Mouse (Mus musculus) cerebellum, adult 9-10 months (tissue): ENCODE measurements around the gene Crabp1.

ENCODE experiments used
- DNase-seq: peaks from one replicate; pipeline ENCODE4 v3.0.0; 2022

Gene Crabp1

DNA sequence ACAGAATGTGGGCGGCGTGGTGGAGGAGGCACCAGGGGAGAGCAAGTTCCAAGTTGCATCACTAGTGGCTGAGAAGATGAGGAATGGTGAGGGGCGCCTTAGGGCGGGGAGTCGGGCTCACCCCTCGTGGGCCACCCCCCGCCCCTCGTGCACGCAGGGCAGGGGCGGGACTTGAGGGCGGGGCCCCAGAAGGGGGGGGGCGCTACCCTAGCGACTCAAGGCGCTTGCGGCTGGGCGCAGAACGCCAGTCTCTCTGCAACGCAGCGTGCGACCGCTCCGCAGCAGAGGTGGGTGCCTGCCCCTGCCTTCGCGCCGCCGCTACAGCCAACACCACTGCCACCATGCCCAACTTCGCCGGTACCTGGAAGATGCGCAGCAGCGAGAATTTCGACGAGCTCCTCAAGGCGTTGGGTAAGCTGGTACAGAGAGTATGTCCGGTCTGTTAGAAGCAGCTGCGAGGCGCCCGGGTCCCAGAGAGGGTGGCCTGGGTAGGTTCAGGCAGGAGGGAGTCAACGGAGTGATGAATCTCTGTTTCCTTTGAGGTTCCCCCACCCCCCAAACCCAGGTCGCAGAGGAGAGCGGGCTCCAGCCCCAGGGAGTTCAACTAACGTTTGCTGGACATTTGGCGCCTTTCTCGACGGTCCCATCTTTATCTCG is at the start of gene Crabp1:
TSS of gene Crabp1 (plus strand) at position 188 of the 657 bp plus-strand sequence.
- DNase-seq = no peak

DNA sequence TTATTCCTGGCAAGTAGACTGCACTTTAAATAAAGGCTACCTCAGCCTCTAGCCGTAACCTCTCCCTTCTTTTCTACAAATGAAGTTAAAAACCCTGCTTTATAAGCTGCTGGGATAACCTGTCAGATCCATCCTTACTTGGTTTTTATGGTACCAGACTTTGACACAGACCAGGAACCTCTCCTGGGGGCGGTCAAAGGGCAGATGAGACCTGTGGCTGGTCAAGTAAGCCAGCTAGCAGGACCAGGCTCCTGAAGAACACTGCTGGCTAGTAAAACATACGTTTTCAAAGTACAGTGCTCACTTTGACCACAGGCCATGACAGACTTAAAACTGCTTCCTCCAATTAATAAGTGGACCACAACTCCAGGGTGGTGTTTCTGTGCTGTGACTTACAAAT is 48.8 kb upstream of the Crabp1 start:
- DNase-seq = no peak

DNA sequence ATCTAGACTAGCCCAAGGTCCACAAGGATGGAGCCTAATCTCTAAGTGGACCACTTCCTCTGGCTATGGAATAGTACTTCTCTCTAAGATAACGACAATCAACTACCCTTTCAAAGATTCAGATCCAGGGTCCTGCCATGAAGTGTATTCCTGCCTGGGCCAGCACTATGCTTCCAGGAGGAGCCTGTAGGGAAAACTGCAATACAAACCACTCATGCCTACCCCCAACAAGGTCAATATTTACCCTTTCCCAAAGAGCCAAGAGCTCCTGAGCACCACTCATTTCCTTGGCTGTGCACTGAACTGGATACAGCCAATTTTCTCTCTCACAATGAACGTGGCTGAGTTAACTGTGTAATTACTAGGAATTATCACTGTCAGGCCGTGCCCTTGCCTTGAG is 47.0 kb upstream of the Crabp1 start:
- DNase-seq = no peak

DNA sequence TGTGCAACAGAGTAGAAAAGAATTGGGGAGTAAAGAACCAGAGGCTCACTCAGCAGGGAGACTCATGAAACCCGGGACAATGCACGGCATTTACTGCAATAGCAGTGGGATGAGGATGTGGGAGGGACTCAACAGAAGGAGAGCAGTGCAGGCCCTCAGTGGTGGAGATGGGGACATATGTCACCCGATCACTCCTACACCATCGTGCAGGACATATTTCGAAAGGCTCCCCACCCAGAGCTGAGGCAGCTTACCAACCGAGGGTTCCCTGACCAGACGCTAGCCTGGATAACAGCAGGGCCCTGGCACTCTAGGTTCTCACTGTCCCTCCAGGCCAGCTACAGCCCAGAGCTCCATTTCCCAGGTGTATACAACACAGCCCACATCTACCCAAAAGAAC is 42.4 kb upstream of the Crabp1 start:
- no peak for DNase-seq

DNA sequence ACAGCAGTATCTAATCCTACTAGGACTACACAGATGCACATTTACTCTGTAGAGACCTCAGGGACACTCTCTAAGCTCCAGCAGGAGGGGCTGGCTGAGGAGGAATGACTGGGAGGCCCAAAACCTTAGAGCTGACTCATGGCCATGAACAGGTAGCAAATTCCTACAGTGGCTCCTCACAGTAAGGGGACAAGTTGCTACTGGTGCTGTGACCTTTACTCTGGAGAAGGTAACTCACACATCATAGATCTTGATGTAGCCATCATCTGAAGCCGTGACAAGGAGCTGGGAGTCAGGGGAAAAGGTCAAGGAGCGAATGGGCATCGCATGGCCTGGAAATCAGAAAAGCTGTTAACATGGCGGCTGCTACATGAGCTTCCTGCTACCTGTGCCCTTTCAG is 42.0 kb upstream of the Crabp1 start:
- DNase-seq = no peak

DNA sequence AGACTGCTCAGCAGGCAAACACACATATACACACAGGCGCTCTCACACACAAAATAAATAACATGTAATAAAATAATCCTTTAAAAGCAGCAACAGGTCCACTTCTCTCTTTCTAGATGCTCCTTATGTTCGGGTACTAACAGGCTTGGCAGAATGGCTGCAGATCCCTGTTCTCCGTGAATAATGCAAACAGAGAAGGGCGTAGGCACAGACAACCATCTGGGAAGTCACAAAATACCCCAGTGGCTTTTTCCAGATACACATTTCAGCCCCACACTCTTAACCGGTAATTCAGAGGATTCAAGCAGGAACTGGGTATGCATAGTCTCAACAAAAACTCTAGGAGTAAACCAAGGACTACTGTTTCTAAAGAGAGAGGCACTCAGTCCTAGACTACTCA is 38.2 kb upstream of the Crabp1 start:
- no peak for DNase-seq

DNA sequence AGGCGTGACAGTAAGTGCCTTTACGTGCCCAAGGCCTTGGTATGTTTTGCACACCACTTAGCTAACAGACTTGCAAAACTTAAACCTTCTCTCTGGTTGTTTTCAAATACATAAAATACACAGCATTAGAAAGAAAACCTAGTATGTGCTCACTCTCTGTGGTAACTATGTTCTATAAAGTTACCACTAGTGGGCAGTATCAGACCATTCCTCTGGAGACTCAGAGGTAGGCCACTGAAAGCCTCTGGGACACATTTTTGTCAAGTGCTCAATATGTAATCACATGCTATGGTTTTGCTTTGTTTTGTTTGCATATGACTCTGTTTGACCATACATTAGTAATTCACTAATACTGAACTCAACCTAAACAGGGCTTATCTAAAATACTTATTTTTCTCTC is 32.4 kb upstream of the Crabp1 start:
- DNase-seq = no peak

DNA sequence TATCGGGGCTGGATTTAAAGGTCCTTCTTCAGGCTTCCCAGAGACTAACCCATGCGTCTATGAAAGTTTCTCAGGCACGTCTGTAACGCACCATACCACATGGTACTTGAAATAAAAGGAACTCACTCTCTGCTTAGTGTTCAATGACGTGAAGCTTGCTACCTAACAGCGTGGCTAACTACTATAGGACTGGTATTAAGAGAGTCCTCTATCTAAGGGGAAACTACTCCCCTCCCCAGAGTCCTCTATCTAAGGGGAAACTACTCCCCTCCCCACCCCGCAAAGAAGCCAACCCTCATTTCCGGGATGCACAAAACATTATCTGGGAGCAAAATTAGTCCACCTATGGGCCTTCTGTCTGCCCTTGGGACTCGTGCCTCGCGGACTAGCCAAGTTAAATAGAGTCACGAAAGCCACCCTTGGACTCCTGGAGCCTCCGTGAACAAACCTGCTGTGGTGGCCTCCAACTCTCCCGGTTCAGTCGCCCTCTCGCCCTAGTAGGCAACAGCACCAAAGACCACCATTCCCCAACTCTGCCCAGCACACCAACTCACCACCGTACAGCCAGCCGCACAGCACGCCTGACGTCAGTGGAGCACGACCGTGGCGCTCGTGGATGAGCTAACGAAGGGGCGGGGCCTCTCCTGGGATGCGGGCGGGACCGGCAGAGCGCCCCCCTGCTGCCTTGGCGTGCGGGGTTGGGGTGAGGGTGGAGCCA is 30.5 kb upstream of the Crabp1 start, which contains the start of gene Wdr61:
TSS of gene Wdr61 (minus strand) at position 599 of the 718 bp plus-strand sequence.
- peak; percentile 96 for DNase-seq

DNA sequence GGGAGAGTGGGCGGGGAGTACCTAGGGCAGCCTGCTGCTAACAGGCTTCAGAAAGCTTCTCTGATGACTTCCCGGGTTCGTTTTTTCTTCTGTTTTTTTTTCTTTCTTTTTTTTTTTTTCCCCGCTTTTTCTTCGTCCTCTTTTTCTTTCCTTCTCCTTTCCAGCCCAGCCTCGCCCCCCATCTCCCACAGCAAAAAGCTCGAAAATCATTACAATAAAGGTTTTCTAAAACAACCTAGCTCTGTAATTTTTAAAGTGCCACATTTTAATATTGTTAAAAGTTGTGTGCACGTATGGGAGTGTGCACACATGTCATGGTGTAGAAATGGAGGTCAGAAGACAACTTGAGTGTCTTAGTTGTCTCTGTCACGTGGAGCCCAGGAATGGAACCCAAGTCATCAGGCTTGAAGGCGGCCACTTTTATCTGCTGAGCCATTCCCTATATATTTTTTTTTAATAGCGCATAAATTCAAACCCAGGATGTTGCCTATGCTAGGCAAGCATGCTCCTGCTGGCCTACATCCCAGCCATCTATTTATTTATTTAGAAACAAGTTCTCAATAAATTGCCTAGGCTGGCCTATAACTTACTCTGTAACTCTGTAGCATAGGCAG is 29.8 kb upstream of the Crabp1 start:
- DNase-seq = peak; percentile 26

DNA sequence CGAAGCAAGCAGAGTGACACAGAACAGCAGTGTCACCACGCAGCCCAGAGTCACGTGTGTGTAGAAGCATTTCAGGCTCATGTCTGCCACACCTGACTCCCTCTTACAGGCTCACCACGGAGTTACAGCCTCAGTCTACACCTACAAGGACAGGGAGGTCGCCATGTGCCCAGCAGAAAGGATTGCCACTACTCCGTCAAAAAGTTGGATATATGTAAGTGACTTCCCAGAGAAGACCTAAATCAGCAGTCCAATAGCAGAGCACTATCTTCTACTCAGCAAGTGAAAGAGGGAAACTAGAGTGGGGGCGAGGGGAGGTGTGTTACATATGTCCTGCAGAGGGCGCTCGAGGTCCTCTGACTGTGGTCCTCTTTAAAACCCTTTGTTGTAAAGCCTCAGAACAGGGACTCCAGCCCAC is 28.3 kb upstream of the Crabp1 start:
- DNase-seq = peak; percentile 42

DNA sequence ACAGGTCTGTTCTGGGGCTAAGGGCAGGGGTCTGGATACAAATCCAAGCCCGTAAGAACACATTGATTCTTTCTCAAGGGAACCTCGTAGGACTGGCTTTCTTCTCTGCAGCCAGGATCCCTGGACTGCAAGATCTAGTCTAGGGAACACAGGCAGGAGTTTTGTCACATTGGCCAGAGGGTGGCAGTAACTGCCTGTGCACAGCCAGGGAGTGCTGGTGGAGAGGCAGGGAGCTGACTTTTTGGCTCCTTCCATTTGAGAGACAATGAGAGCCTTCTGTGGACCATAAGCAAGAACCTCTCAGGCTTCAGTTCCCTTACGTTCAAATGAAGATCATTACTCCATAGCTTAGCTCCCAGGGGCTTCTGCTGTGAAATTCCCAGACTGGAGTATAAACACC is 26.2 kb upstream of the Crabp1 start:
- no peak for DNase-seq

DNA sequence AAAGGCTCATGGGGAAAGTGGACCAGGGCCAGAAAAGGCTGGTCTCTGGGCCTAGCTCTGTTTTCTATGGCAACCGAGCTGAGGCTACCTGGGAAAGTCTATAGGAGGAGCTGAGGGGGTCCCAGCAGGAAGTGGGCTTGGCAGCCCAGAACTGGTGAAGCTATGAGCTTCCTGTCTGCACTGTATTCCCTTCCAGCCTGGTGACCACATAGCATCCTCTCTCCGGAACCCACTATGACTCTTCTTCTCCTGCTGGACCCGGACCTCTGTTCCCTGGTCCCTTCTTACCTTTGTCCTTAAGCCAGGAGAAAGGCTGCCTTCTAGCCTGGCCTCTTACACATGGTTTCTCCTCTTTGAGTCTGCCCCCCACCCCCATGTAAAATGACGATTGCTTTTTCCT is 20.7 kb upstream of the Crabp1 start:
- DNase-seq = no peak

DNA sequence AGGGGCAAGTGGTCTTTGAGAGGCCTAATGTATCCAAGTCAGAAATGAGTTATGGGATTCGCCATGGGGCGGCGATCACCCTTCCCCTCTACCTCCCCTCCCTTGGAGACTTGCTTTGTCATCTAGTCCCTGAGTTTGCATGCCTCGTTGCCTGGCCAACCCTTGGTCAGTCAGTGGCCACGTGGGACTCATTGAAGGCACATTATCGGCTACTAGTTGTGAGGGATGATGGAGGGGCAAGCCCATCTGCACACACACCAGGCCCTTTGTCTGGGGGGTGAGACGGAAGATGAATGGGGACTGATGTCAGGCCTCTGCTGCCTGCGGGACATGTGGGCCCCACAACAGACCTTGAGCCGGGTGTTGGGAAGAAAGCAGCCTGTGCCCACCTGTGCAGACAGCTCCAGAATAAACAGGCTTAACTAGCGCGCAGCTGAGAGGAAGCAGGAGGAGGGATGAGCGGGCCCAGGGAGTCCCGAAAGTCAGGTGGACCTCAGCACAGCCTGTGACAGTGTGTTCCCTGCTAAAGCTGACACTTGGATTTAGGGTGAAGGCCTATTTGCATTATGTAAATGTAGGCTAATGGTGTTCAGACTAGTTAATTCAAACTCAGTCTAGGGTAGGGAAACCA is 18.7 kb upstream of the Crabp1 start:
- no peak for DNase-seq

DNA sequence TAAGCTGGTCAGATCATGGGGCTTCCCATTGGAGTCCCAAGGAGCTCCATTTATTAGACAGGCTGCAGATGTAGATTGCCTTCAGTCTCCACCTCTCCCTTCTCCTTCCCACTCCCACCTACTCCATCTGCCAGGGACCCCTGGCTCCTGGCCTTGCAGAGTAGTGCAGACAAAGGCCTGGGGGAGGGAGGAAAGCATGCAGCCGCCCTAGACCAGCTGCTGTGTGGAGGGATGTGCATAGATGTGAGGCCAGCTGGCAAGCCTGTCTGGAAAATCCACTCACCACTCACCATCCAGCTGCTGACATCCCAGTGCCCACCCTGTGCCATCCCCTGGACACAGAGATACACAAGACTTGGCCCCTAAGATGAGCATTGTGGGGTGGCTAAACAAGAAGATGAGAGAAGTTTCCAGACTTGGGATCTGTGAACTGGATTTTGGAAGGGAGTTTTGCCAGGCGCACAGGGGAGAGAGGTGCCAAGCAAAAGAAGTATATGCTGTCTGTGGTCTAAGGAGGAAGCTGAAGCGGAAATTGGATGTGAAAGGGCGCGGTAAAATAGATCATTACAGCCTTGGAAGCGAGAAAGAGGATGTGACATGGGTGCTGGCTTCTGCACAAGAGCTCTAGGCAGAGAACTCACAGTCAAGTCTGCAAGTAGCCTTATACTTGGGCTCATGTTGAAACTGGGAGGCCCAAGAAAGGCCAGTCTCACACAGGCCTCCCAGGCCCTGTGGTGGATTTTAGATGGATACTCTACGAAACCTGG is 14.2 kb upstream of the Crabp1 start:
- no peak for DNase-seq

DNA sequence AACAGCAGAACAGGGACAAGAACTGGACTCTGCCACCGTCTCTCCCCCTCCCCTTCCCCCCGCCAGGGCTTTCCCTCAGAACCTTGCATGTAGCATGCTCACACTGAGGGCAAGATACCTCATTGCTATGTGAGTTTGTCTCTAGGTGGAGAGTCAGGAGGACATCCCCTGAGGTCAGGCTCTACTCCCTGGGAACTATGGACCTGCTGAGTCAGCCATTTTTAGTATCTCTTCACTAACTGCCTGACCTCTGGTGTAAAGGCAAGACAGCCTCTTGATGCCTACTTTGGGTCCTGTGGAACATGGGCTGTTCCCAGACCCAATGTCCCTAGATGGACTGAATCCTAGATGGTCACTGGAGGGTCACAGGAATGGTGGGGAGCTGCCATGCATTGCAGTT is 12.9 kb upstream of the Crabp1 start:
- no peak for DNase-seq

DNA sequence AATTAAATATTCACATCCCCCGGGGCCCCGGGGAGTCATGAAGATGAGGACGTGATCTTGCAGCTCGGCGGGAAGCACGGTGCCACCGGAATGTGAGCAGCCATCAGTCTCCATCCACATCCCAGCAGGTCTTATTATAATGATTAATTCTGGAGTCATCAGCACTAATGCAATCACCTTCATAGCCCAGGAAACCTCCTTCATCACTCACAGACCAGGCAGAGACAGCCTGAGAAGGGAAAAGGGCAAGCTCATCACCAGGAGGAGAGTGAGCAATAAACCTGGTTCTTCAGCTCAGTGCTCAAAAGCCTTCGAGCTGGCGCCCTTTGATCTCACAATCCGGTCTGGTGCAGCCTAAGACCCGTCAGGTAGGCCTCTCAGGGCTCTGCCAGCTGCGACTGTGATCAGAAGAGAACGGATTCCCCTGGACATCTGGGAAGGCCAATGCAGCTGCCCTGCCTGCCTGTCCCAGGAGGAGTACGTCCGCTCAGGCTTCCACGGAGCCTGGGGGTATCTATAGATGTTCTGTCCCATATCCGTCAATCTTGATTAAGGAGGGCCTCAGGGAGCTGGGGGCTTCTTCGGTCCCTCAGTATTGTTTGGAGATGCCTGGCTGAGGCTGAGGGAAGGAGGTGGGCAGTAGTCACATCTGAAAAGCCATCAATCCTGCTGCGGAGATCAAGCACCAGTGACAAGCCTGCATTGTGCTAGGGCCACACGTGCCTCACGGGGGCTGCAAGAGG is 12.2 kb upstream of the Crabp1 start:
- DNase-seq = no peak

DNA sequence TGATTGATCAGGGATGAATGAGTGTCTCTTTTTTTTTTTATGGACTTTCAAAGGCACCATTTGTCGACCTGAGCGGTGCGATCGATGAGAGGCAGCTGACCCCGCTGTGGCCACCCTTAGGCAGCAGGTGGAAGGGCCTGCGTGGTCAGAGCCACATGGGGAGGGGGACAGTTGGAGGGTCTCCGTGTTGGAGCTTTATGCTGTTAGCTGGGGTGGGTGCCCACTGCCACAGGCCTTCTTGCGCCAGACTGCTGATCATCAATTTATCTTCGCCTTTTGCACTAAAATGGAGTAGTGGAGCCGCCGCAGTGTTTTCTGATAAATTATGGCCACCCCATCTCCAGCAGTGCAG is 11.6 kb upstream of the Crabp1 start:
- DNase-seq = no peak

DNA sequence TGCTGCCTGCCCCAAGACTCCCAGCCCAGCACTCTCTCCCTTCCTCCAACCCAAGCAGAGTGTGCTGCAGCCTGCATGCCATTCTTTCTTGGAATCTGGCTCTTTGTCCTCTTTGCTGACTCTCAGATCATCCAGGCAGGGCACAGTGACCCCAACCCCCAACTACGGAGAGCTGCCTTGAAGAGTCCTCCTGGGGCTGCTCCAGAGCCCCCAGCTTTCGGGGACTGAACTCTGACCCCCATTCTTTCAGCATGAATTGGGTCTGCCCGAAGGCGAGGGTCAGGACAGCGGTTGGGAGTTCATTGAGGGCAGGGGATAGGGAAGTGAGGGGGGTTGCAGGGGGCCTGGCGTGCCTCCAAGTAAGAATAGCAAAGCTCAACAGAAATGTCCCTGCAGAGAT is 5.0 kb upstream of the Crabp1 start:
- DNase-seq = no peak

DNA sequence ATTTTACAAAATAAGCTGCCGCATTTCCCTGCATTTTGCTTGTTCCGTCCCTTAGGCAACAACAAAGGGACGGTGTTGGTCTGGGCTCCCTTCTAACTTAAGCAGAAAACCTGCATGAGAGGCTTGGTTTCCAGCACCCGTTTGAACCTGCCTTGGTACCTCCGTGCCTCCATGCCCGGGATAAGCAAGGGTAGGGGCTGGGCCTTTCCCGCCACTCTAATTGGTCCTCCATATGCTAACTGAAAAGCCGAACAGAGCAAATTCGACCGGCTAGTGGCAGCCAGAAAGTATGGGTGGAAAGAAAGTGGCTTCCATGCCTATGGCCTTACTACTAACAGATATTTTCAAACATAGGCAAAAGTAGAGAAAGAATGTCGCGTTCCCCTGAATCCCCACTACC is 457 bp upstream of the Crabp1 start:
- no peak for DNase-seq

DNA sequence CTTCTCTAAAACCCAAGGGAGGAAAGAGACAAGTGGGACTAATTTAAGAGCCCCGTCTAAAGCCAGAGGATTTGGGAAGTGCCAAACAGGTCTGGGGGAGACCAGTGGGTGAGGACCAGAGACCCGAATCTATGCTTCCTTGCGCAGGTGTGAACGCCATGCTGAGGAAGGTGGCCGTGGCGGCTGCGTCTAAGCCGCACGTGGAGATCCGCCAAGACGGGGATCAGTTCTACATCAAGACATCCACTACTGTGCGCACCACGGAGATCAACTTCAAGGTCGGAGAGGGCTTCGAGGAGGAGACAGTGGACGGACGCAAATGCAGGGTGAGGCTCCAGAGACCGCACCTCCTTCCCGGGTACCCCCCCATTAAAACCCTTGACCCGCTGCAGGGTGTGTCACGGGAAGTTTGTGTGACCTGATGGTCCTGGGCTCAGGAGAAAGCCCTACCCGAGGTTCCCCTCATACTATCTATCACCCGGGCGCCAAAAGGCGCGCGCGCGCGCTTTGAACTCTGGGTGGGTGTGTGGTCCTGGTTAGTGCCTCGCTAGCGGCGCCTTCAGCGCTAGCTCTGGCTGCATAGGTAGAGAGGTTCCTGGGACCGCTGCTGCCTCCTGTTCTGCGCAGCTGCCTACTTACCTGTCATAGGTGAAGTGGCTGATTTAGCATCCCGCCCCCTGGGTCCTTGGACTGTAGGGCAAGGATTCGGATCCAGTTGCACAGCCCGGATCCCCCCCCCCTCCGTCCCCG is 963 bp downstream of the Crabp1 start:
- DNase-seq = no peak

DNA sequence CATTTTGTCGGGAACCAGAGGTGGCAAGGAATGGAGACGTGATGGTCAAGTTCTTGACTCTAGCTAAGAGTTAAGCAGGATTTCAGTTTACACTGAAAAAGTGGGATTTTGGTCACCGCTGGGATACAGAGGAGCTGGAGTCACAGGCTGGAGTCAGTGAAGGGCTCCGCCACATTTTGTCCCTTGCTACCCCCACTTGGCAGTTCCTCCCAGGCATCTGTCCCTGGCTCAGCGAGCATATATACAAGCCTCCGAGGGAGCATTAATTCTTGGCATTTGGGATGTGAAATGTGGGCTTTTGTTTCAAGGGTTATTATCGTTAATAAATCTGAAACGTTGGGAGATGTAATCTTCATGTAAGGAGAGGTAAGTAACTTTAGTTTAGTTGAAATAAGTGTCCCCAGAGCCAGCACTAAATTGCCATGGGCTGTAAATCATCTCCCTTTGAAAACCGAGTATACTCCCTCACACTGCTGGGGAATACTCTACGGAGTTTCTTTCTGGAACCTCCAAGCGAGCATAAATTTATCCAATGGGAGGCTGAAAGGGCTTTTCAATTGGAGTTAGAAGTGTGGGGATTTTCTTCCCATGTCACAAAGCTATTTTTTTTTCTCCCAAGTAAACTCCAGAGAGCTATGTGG is 5.7 kb downstream of the Crabp1 start:
- DNase-seq = no peak
